Mouse (Mus musculus): Measurements from ENCODE around the gene Nr4a2. TPM values are rescaled to one million over a fixed set of nuclear protein-coding genes. Genes with fewer than 3 reads are reported as not detected.

Gene Nr4a2
- polyA plus RNA-seq, 1 experiment from 2014 or later: 2.1 TPM

DNA sequence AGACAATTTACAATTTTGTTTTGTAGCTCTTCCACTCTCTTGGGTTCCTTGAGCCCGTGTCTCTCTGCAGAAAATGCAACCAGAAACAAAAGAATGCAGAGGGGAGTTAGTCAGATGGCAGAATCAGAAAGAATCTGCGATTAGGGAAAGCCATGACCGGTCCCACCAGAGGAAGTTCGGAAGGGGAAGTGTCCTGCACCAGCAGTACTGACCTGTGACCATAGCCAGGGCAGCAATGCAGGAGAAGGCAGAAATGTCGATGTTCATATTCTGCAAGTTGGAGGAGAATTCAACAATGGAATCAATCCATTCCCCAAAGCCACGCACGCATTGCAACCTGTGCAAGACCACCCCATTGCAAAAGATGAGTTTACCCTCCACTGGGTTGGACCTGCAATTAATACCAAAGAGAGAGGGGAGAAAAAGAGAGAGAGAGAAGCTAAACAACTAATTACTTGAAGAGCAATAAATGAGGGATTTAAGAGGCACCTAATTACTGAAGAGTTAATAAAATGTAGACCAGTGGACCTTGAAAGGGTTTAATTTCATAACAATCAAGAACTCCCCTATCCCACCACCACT is 15.4 kb downstream of the Nr4a2 start:
- Histone ChIP-seq H3K9me3 (ENCODE audit: control insufficient read depth, low read length) (no peaks in the 10 kb centered on the region), H3K4me2 (no peak overlapping the region), H3K4me1 (replicated peaks; ENCODE audit: control insufficient read depth, insufficient read depth, low read length) (no peaks in the 10 kb centered on the region), H3K36me3 (ENCODE audit: control insufficient read depth, insufficient read depth, low read length) (no peaks in the 10 kb centered on the region), H3K9ac (ENCODE audit: low read depth, low read length) (no peak overlapping the region), H3K4me3 (ENCODE audit: low read depth, low read length) (no peak overlapping the region), H3K27me3 (replicated peaks; ENCODE audit: control insufficient read depth, insufficient read depth, low read length) (peaks cover 92% of the 10 kb centered on the region), H3K27ac (ENCODE audit: low read depth, low read length) (no peak overlapping the region)
- 12% methylated on average over 7 of the region's 7 CpGs for WGBS
- ATAC-seq (replicated peaks; ENCODE audit: low FRiP score): no peak
- DNase-seq (ENCODE audit: low spot score): no peak

DNA sequence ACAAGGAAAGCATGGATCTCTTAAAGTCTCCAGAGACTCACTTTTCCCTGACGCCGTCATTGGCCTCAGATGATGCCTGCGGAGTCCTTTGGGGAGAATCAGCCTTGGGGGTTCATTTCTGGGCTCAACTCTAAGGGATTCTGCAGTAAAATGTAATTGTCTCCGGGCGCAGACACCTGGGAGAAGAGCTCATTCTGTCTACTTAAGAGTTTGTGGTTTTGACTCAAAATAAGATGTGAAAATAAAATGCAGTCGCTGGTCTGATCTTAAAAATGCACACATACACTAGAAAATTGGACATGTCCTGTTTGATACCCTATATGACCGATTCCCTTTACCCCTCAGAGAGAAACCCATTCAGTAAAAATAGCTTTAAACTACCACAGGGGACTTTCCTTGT is 18.4 kb downstream of the Nr4a2 start:
- Histone ChIP-seq H3K27ac (ENCODE audit: low read depth, low read length) (no peak overlapping the region), H3K4me1 (replicated peaks; ENCODE audit: control insufficient read depth, insufficient read depth, low read length) (no peaks in the 10 kb centered on the region), H3K4me2 (no peak overlapping the region), H3K4me3 (ENCODE audit: low read depth, low read length) (no peak overlapping the region), H3K9ac (ENCODE audit: low read depth, low read length) (no peak overlapping the region), H3K36me3 (ENCODE audit: control insufficient read depth, insufficient read depth, low read length) (no peaks in the 10 kb centered on the region), H3K27me3 (replicated peaks; ENCODE audit: control insufficient read depth, insufficient read depth, low read length) (peaks cover 93% of the 10 kb centered on the region), H3K9me3 (ENCODE audit: control insufficient read depth, low read length) (no peaks in the 10 kb centered on the region)
- WGBS: 13% methylated on average over 7 of the region's 7 CpGs
- DNase-seq (ENCODE audit: low spot score) (no peak), ATAC-seq (replicated peaks; ENCODE audit: low FRiP score) (no peak)

DNA sequence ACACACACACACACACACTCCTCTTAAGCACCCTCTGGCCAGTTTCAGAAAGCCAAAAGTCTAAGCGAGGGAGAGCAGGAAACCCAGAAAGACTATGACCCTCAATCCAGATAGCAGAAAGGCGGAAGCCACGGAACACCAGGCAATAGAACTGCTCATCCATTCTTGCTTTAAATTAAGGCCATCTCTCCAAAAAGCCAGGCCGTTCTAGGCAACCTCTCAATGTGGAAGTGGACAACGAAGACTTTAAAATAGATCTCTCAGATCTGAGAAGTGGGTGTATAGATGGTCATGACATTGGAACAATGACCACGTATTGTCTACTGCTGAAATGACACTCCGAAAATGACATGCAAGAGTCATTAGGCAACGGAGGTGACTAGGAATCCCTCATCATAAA is 19.1 kb downstream of the Nr4a2 start:
- H3K36me3 ChIP-seq (ENCODE audit: control insufficient read depth, insufficient read depth, low read length): no peaks in the 10 kb centered on the region
- no peaks in the 10 kb centered on the region for H3K9me3 ChIP-seq (ENCODE audit: control insufficient read depth, low read length)
- H3K27ac ChIP-seq (ENCODE audit: low read depth, low read length): no peak overlapping the region
- no peak overlapping the region for H3K9ac ChIP-seq (ENCODE audit: low read depth, low read length)
- WGBS: 2% methylated on average over 8 of the region's 8 CpGs
- no peak for DNase-seq (ENCODE audit: low spot score)
- peaks cover 93% of the 10 kb centered on the region for H3K27me3 ChIP-seq (replicated peaks; ENCODE audit: control insufficient read depth, insufficient read depth, low read length)
- H3K4me1 ChIP-seq (replicated peaks; ENCODE audit: control insufficient read depth, insufficient read depth, low read length): no peaks in the 10 kb centered on the region
- H3K4me2 ChIP-seq: no peak overlapping the region
- no peak for ATAC-seq (replicated peaks; ENCODE audit: low FRiP score)
- no peak overlapping the region for H3K4me3 ChIP-seq (ENCODE audit: low read depth, low read length)

DNA sequence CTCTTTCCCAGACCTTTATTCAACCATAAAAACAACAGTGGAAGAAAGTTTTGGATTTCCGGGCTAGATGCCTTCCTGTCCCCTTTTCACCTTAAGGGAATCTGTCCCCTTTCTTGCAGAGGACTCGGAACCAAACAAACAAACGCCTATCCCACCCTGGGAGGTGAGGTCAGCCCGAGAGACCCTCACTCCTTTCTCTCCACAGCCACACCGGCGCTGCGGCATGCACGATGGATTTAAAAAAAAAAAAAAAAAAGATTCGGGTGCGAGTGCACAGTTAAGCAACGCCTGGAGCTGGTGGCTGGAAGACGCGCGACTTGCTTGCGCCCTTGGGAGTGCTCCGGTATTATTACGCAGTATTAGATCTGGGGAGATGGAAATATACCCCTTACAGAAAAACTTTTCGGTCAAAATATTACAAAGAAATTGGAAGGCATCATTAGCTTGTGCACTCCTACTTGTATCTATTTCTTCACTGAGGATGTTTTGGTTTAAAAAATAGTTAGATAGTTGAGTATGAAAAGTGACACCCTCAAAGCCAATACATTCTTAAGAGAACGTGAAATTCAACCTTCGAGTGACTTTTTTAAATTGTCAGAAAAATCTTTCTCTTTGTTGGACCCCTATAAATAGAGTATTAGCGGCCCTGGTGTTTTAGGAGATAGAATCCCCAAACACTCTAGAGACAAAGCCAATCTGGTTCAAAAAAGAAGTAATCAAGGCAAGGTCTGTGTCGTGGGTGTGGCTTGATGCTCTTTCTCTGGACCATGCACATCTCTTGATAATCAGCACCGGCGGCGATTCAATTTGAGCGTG is 19.8 kb downstream of the Nr4a2 start:
- DNase-seq (ENCODE audit: low spot score) (no peak), ATAC-seq (replicated peaks; ENCODE audit: low FRiP score) (no peak)
- H3K27ac ChIP-seq (ENCODE audit: low read depth, low read length): no peak overlapping the region
- no peak overlapping the region for H3K4me2 ChIP-seq
- H3K4me3 ChIP-seq (ENCODE audit: low read depth, low read length): no peak overlapping the region
- H3K9ac ChIP-seq (ENCODE audit: low read depth, low read length): no peak overlapping the region
- no peaks in the 10 kb centered on the region for H3K4me1 ChIP-seq (replicated peaks; ENCODE audit: control insufficient read depth, insufficient read depth, low read length)
- peaks cover 86% of the 10 kb centered on the region for H3K27me3 ChIP-seq (replicated peaks; ENCODE audit: control insufficient read depth, insufficient read depth, low read length)
- no peaks in the 10 kb centered on the region for H3K36me3 ChIP-seq (ENCODE audit: control insufficient read depth, insufficient read depth, low read length)
- whole genome bisulfite sequencing: 3% methylated on average over 26 of the region's 26 CpGs
- no peaks in the 10 kb centered on the region for H3K9me3 ChIP-seq (ENCODE audit: control insufficient read depth, low read length)

DNA sequence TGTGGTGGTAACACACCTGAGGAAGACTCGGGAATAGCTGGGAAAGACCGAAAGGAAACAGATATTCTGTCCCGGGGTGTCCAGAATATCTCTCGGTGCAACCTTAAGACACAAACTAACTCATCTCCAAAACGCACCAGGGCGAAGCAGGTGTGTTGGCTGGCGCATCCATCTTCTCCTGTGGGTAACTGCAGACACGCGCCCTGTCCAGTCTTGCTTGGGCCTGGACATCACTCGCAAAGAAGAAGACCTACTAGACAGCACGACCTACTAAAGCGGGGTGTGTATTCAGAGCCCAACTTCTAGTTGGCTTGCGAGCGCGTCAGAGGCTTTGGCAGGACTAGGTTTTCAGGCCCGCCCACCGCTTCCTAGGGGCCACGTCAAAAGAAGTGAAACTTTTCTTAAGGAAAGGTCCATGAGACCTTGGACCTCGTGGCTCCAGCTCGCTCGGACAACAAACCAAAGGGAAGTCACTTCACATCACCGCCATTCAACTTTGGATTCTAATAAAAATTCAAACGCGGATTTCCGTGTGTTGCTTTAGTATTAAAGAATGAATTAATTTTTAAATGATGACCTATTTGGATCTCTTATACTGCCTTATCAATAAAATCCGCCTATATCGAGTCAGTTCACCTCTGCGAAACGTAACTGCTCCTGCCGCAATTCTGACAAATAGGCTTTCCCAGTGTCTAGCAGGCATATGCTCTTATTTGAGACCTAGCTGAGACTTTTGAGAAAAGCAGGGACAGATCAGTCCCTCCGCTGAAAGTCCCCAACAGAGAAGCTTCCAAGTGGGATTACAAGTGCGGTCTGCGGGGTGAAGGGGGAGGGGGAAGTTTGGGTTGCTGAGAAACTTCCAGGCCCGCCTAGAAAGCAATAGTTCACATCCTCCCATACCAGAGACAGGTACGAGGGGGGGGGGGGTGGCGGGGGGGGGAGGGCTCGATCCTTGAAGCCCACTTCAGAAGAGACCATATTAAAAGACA is 20.7 kb downstream of the Nr4a2 start:
- ATAC-seq (replicated peaks; ENCODE audit: low FRiP score) (no peak), DNase-seq (ENCODE audit: low spot score) (no peak)
- Histone ChIP-seq H3K9ac (ENCODE audit: low read depth, low read length) (no peak overlapping the region), H3K4me2 (peak overlapping the region; percentile 62), H3K4me3 (ENCODE audit: low read depth, low read length) (peak overlapping the region; percentile 36), H3K36me3 (ENCODE audit: control insufficient read depth, insufficient read depth, low read length) (no peaks in the 10 kb centered on the region), H3K4me1 (replicated peaks; ENCODE audit: control insufficient read depth, insufficient read depth, low read length) (no peaks in the 10 kb centered on the region), H3K27me3 (replicated peaks; ENCODE audit: control insufficient read depth, insufficient read depth, low read length) (peaks cover 77% of the 10 kb centered on the region), H3K27ac (ENCODE audit: low read depth, low read length) (no peak overlapping the region), H3K9me3 (ENCODE audit: control insufficient read depth, low read length) (no peaks in the 10 kb centered on the region)
- 2% methylated on average over 35 of the region's 37 CpGs for WGBS

DNA sequence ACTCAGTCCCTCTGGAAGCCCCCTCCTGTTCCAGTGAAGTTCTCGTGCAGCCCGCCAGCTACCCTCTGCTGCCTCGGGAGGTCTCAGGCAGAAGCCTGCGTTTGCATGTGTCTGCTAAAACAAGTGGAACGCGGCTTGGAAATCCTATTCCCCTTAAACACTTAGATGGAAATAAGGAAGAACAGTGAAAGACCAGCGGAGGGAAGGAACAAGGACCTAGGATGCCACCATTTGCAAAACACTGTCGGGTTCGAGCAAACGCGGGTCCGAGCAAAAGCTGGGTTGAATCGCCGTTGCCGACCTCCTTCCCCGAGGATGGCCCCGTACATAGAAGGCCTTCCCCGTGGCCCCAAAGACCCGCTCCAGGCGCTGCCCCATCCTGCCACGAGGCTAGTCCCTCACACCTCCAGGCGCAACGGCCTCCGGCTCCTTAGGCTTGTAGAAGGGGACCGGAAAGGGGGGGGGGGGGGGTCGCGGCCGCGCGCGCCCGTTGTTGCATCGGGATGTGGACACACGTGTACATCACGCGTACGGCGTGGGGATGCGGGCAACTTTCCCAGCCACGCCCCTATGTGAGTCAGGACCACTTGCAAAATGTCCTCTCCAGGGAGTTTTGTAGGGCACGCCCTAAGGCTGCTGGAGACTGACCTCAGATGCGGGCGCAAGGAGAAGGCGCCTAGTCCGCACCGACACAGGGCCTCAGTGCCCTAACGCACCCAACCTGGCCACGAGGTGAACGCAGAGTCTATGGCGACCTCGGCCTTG is 21.5 kb downstream of the Nr4a2 start:
- Histone ChIP-seq H3K27me3 (replicated peaks; ENCODE audit: control insufficient read depth, insufficient read depth, low read length) (peaks cover 74% of the 10 kb centered on the region), H3K9ac (ENCODE audit: low read depth, low read length) (no peak overlapping the region), H3K36me3 (ENCODE audit: control insufficient read depth, insufficient read depth, low read length) (no peaks in the 10 kb centered on the region), H3K9me3 (ENCODE audit: control insufficient read depth, low read length) (no peaks in the 10 kb centered on the region), H3K4me1 (replicated peaks; ENCODE audit: control insufficient read depth, insufficient read depth, low read length) (no peaks in the 10 kb centered on the region), H3K27ac (ENCODE audit: low read depth, low read length) (no peak overlapping the region), H3K4me2 (peak overlapping the region; percentile 62), H3K4me3 (ENCODE audit: low read depth, low read length) (peak overlapping the region; percentile 36)
- ATAC-seq (replicated peaks; ENCODE audit: low FRiP score) (no peak; the same call in 1 of the 2 replicates), DNase-seq (ENCODE audit: low spot score) (no peak)
- 1% methylated on average over 43 of the region's 51 CpGs for WGBS

DNA sequence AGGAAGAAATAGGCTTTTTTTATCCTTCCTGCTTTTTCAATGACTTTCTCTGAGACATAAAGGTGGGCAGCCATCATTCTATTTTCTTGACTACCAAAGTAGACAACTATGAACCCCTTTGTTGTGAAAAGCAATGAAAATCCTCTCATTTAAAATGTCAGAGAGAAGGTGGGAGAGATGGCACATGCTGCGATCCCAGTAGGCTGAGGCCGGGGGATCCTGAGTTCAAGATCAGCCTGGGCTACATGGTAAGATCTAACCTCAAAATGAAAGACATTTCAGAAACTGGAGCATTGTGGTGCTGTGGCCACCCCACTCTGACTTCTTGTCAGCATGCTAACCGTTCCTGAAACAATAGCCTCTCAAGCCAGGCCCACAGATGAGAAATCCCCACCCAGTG is 23.6 kb downstream of the Nr4a2 start:
- Histone ChIP-seq H3K36me3 (ENCODE audit: control insufficient read depth, insufficient read depth, low read length) (no peaks in the 10 kb centered on the region), H3K9ac (ENCODE audit: low read depth, low read length) (no peak overlapping the region), H3K27me3 (replicated peaks; ENCODE audit: control insufficient read depth, insufficient read depth, low read length) (peaks cover 59% of the 10 kb centered on the region), H3K27ac (ENCODE audit: low read depth, low read length) (no peak overlapping the region), H3K4me3 (ENCODE audit: low read depth, low read length) (no peak overlapping the region), H3K9me3 (ENCODE audit: control insufficient read depth, low read length) (no peaks in the 10 kb centered on the region), H3K4me2 (no peak overlapping the region), H3K4me1 (replicated peaks; ENCODE audit: control insufficient read depth, insufficient read depth, low read length) (no peaks in the 10 kb centered on the region)
- no peak for DNase-seq (ENCODE audit: low spot score)
- no peak for ATAC-seq (replicated peaks; ENCODE audit: low FRiP score)
- 72% methylated on average over 3 of the region's 3 CpGs for WGBS

DNA sequence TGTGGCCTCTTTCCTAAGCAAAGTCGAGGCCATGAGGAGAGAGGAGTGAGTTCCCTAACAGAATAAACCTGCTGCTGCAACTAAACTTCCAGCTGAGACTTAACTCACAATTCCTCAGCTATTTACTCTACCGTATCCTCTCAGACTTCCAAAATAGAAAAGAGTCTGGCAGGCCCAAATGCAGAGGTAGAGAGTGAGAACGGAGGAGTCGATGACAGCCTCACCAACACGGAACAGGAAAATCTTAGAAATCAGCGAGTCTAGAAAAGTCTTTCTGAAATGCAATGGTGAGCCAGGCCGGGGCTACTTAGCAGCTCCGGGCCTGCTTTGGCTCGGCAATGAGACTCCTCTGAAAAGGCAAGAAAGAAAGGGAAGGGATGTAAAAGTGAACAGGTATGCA is 51.4 kb downstream of the Nr4a2 start:
- DNase-seq (ENCODE audit: low spot score) (no peak), ATAC-seq (replicated peaks; ENCODE audit: low FRiP score) (no peak)
- Histone ChIP-seq H3K9ac (ENCODE audit: low read depth, low read length) (no peak overlapping the region), H3K36me3 (ENCODE audit: control insufficient read depth, insufficient read depth, low read length) (no peaks in the 10 kb centered on the region), H3K4me2 (no peak overlapping the region), H3K4me1 (replicated peaks; ENCODE audit: control insufficient read depth, insufficient read depth, low read length) (no peaks in the 10 kb centered on the region), H3K27me3 (replicated peaks; ENCODE audit: control insufficient read depth, insufficient read depth, low read length) (no peaks in the 10 kb centered on the region), H3K27ac (ENCODE audit: low read depth, low read length) (no peak overlapping the region), H3K9me3 (ENCODE audit: control insufficient read depth, low read length) (no peaks in the 10 kb centered on the region), H3K4me3 (ENCODE audit: low read depth, low read length) (no peak overlapping the region)
- WGBS: 74% methylated on average over 9 of the region's 9 CpGs

Data from liver, embryonic 11.5 days (tissue).